Mouse (Mus musculus): Measurements from ENCODE around the gene Fam162b. TPM values are rescaled to one million over a fixed set of nuclear protein-coding genes. Genes with fewer than 3 reads are reported as not detected.

Fam162b gene
- total RNA-seq, 1 experiment from 2014 or later: not detected

DNA sequence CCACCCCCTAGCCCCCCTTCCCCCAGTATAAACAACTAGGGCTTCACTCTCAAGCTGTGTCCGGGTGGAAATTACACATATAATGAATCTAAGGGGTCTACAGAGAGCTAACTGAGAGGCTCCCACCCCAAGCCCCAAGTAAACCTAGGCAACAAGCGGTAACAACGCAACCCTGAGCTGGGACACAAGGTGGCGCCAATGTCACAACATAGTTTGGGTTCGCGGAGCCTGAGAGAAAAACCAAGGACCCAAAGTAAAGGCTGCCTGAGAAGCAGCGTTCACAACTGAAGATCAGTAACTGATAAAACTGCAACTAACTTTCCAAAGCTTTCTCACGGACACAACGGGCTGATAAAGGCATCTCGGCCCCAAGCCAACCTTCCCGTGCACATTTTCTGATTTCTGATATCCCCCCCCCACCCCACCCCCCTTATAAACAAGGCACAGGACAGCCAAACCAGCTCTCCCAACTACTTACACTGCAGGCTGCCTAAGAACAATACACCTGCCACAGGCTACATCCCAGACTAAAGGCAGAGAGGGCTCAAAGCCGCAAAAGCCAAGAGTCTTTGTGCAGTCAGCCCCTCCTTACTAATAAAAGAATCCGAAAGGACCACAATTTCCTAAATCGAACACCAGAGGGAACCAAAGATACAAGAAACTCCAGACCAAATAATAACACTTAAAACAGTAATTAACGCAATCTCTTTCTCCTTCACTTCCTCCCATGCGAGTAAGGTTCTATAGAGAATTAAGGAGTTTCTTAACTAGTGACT lies 36.8 kb downstream of the Fam162b start:
- ATAC-seq (replicated peaks; ENCODE audit: insufficient number of reproducible peaks, low FRiP score, low TSS enrichment, poor library complexity, severe bottlenecking): peak; percentile 95

Other genes starting within 250 kb of the Fam162b start
- 2.7 to 11.9 TPM (median 5.7 TPM) in 3 replicates for gene Gm49339, start 109.9 kb downstream of the Fam162b start, total RNA-seq (2017)
- gene Lilr4b, start 109.9 kb downstream of the Fam162b start, total RNA-seq (2017): 250 to 668 TPM (median 591 TPM) in 3 replicates
- 685 to 820 TPM (median 696 TPM) in 3 replicates for gene Lilrb4a, start 99.6 kb downstream of the Fam162b start, total RNA-seq (2017)
- gene Gprc6a, start 40.9 kb upstream of the Fam162b start, total RNA-seq (2017): not detected in 3 replicates
- gene Rfx6, start 87.2 kb upstream of the Fam162b start, total RNA-seq (2017): 0.39 TPM in 1 of 3 replicates, not detected in the others